Mouse (Mus musculus) regulatory T cell (primary cell): ENCODE measurements at regions not wholly inside any gene's neighbourhood (a gene's known extent, or its start where the extent isn't known, plus 50 kb on each side); places are given as distances from the start of the nearest gene placed in this dataset.

Experiments
- in situ Hi-C: fragments of 300-600 bp; cut with MboI, MseI; formaldehyde crosslinking; loops from one replicate; pipeline ENCODE4 v1.15.1; 2025; ENCODE audit warnings: high pct_unique_total_duplicates

DNA sequence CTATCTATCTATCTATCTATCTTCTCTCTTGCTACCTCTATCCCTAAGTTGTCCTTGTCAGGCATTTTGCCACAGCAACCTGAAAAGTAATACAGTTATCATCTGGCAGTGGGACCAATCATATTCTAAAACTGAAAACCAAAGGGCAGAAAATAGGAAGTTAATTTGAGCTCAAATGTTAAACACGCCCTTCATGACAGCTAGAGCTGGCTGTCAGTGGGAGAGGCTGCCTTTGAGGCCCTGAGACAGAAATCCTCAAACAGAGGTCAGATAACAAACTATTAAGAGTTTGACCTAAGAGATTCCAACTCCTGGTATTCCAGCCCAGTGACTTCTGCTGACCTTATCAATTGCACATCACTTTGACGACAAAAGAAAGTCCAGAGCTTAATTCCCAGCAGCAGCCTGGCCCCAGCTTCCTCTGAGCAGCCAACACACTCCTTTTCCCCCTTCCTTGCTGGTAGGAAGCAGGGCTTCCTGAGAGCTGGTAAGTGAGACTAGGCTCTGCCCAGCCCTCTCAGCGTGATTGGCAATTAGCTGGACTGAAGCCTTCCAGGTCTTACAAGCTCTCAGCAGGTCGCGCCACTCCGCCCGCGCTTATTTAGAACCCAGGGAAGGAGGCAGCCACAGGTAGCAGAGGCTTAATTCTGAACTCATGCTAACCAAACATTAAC is 250.0 kb downstream of the Sec61b start:
- in situ Hi-C loops: no loop called here

- in situ Hi-C loops: no loop called here
Measured at GRCm38 (mm10) chr4:47725005-47725340, 250.5 kb downstream of the Sec61b start.

DNA sequence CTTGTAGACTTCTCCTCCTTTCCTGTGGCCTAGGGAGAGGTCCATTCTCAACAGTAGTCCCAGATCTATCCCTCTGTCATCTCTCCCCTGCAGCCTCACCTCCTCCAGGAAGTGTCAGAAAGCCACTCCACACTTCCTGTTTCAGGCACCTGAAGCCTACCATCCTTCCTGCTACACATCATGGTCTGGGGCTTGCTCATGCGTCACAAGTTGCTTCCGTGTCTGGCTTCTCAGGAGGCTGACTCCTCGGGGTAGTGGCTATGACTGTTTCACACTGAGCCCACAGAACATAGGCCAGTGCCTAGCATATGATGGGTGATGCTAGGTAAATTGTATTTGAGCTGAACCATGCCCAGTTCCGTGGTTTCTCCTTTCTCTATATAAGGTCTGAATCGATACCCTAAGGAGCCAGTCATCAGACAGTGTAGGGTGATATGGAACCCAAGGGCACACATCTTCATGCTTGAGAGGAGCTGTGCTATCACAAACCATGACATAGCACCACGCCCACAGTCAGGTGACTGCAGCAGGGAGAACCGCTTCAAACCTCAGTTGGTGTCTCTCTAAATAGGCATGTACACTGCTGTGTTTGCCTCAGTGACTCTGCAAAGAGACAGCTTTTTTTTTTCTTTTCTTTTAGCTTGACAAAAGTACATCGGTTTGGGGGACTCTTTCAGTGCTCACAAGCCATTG is 272.2 kb downstream of the Sec61b start:
- in situ Hi-C loops: no loop called here

DNA sequence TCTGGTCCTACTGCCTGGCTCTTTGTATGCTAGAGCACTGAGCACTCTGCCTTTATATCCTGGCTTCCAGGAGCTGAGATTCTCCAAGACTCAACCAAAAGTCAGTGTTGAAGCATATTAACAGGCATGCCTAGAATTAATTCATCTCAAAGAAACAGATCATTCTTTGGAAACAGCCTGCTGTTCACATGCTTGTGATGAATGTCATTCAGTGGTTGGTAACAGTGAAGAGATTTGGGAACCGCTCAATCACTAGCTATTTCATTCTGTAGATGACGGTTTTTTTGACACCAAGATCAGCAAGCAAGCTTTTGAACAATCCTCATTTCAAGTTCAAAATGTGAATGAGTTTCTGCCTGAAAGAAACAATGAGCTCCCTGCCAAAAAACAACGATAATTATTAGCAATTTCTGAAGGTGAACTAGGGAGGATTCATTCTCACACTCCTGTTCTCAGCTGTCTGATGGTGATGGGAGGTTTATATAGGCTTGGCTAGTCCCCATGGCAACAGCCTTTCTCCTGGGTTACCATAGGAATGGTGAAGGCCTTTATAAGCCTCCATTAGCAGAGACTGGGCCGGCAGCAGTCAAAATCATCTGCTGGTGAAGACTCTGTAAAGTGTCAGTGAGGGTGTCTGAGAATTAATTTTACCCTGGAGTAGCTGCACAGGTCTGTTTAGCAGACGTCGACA is 272.6 kb upstream of the Nr4a3 start:
- in situ Hi-C loops: no loop called here

DNA sequence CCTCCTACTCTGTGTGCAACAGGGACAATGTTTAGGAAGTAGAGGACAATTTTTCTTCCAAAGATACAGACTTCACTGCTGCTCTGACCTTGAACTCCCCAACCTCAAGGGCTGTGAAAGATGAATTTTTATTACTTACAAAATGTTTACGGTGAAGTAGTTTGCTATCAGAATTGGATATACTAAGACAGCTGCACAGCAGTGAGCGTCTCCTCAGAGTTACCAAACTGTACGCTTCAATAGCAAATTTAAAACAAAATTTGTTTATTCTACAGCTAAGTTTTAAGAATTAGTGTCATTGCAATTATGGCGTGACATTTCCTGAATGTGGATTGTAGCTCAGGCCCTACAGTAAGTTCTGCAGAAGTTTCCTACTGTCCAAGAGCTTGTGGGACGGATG is 270.3 kb upstream of the Nr4a3 start:
- in situ Hi-C loops: no loop called here

DNA sequence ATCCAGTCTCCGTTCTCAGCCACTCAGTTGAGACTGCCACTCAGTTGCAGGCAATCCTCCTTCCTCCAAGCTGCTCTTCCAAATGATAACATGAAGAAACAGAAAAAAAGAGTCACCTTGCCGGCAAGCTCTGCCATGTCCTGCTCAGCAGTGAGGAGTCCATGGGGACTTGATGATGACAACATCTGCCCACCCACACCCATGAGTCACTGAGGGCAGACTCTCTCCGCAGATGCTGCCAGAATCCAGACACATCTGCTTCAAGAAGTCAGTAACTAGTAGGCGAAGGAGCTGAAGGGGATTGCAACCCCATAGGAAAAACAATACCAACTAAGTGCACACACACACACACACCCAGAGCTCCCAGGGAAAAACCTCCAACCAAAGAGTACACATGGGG is 263.9 kb upstream of the Nr4a3 start:
- in situ Hi-C loops: no loop called here

GRCm38 (mm10) chr4:47796977-47797376 is 248.0 kb upstream of the Nr4a3 start:
- in situ Hi-C loops: no loop called here

DNA sequence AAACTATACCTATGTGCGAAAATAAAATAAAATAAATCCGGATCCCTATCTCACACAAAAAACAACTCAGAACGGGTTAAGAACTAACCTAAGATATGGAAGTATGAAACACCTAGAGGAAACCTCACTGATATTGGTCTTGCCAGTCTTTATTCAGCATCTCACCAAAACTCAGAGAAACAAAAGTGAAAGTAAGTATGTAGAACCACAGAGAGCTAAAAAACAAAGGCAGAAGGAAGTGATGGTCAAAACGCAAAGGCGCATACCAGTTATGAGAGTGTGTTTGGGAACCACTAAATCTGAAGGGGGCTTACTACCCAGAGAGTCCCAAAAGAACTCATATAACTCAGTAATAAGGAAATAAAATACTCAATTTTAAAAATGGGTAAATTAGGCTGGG is 245.8 kb upstream of the Nr4a3 start:
- in situ Hi-C loops: no loop called here

GRCm38 (mm10) chr4:47803111-47803510 is 241.8 kb upstream of the Nr4a3 start:
- in situ Hi-C loops: no loop called here

DNA sequence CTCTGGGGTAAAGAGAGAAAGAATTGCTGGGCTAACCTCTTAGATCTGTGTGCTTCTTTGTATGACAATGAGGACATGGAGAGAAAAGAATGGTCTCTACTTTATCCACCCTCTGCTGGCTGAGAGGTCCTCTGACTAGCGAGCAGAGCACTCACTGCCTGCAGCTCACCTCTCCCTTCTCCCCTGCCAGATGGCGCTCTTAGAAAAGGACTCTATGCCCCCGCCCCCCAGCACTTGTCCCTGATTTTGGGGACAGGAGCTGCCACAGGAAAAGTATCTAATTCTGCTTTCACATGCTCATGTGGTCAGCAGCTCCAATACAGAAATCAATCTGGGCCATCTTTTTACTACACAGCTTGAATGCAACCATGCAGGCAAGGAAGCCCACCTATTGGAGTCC is 237.1 kb upstream of the Nr4a3 start:
- in situ Hi-C loops: no loop called here

- in situ Hi-C loops: no loop called here
Measured at GRCm38 (mm10) chr4:47814030-47814429, 230.9 kb upstream of the Nr4a3 start.

DNA sequence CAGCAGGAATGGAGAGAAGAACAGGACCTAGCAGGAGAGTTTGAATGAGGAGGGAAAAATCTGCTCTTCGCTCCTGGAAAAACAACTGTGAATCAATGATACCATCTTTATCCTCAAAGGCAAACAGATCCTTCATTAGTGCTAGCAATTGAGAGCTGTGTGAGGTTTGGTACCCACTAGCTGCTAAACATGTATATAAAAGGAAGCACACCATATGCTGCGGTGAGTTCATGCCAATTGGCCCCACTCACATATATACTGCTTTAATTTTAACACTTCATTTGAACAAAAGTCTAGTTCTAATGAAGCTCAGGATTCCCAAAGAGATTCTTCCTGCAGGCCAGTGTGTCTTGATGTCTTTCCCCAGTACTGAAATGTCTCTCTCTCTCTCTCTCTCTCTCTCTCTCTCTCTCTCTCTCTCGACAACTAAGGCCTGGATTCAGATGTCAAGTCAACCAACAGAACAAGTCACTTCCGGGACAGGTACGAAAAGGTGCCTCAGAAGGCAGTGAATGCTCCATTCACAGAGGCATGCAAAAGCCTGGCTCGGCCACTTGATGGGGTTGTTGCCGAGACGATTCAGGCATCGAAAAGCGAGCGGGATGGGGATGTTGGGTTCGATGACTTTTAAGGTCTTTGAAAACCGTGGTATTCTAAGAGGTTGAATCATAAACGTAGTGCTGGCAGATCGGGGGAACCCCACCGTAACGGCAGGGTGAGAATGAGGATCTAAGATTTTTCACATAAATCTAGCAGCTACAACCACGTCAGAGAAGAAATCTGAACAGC is 226.4 kb upstream of the Nr4a3 start:
- in situ Hi-C loops: no loop called here

GRCm38 (mm10) chr4:47820562-47820961 is 224.4 kb upstream of the Nr4a3 start:
- in situ Hi-C loops: no loop called here

GRCm38 (mm10) chr4:47823299-47823698 is 221.7 kb upstream of the Nr4a3 start:
- in situ Hi-C loops: no loop called here

DNA sequence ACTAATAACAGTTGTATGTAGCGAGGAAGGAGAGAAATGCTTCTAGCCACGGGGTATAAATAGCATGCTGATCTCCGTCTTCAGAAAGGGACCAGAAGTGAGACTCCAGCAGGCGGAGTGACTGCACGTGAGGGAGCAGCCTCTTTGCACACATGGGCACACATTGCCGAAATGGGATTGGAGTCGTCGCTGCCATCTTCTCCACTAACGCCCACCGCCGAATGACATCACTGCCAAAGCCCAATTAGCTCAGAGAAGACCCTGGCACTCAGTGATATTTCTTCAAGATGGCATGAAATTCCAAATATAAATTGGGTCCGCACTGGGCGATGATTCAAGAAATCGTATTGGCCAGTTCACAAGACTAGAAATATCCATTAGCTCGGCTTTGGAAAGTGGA is 220.9 kb upstream of the Nr4a3 start:
- in situ Hi-C loops: no loop called here

GRCm38 (mm10) chr4:47832905-47833304 is 212.0 kb upstream of the Nr4a3 start:
- in situ Hi-C loops: no loop called here

- in situ Hi-C loops: no loop called here
Measured at GRCm38 (mm10) chr4:47838411-47838810, 206.5 kb upstream of the Nr4a3 start.

DNA sequence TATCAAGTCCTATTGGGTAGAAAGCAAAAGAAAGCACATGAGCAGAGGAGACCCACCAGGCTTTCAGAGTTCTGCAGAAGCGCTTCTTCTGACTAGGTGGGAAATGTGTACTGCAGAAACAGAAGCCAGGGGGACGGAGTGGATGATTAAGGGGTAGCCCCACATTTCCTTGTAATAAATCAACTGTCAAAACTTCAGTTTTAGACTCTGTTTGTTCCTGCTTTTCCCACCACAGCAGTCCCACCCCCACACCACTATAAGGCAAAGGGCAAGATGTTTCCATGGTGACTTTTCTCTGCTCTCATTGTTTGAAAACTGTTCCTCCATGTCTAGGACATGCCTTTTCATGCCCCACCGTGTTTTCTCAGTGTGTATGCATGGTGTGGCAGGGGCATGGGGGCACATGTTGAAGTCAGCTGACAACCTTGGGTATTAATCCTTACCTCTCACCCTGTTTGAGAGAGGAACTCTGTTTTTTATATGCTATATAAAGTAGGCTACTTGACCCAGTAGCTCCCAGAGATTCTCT is 202.8 kb upstream of the Nr4a3 start:
- in situ Hi-C loops: loop anchor here (10.0 kb wide), 1 partner anchor 193 kb away; no protein-coding TSS in a partner anchor

DNA sequence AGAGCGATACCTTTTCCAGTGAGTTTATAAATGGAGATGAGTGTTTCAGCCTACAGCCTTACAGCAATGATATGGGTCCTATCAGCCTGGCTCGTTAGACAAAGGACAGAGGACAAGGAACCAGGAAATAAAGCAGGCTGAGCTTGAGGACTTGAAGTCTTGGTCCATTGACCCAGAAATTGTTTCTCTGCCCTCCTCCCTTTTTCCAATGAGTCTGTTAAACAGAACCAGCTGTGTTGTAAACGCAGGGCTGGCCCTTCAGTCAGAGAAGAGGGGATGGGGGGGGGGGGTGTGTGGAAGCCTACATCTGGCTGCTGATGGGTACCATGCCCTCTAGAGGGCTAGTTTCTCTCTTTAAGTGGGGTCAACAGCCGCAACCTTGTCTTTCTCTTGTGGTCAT is 199.7 kb upstream of the Nr4a3 start:
- in situ Hi-C loops: loop anchor here (10.0 kb wide), 1 partner anchor 190 kb away; no protein-coding TSS in a partner anchor

GRCm38 (mm10) chr4:47846389-47847318 is 198.3 kb upstream of the Nr4a3 start:
- in situ Hi-C loops: loop anchor here (10.0 kb wide), 1 partner anchor 188 kb away; no protein-coding TSS in a partner anchor

- in situ Hi-C loops: no loop called here
Measured at GRCm38 (mm10) chr4:47861151-47861550, 183.8 kb upstream of the Nr4a3 start.
